Mouse (Mus musculus): ENCODE measurements around the gene Ttc7b.

DNA sequence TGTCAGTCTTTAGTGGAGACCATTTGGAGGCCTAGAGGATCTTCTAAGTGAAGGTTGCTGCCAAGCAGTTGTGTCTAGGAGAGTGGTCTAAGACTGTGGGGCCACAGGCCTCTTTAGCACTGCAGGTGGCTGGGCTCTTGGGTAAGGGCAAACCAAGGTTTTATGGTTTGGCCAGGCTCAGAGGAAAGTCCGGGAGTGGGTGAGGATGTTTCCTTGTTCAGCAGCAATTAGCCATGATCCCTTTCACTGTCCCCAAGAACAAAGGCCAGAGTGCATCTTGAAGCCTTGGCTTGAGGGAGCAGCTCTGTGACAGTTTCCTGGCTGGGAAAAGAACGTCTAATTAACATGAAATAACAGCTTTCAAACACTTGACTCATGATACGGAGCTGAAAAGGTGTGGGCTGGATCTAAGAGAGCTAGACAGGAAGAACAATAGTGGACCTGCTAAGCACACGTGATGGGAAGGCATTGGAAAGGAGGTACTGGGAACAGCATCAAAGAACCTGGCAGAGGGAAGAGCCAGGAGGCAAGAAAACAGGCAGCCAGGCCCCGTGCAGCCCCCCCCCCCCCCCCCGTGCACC, 162.5 kb downstream of the Ttc7b start:
- TF ChIP-seq CTCF (IDR thresholded peaks at IDR 0.05; ENCODE audit: borderline replicate concordance, extremely low read depth, insufficient read depth, insufficient read length) (no peak), POLR2A (IDR thresholded peaks at IDR 0.05; ENCODE audit: borderline replicate concordance, extremely low read depth, insufficient read depth, insufficient read length, poor library complexity, severe bottlenecking) (no peak)

All from brain, embryonic 14.5 days (tissue).